Mouse (Mus musculus) stomach, embryonic 14.5 days (tissue): Measurements from ENCODE around the gene Tmem240. TPM values are rescaled to one million over a fixed set of nuclear protein-coding genes. Genes with fewer than 3 reads are reported as not detected.
"Not testable (repeated sequence)": the region's sequence is repeated elsewhere in the genome, so short reads cannot be mapped to it uniquely, and the experiment has no call there.

ENCODE experiments used
- ATAC-seq: fragments of 200-750 bp; cut with Nextera tagmentation; 2 replicates; pipeline ENCODE4 v1.8.0; 2017; ENCODE audit warnings: low read depth, moderate TSS enrichment; ENCODE audit not compliant: insufficient number of reproducible peaks, insufficient read depth, low FRiP score
- H3K27ac ChIP-seq: fragments of 300-500 bp; sonication (generic); 2 replicates; pipeline ENCODE4 v1.5.1; 2014; ENCODE audit warnings: mild to moderate bottlenecking, low read length, moderate library complexity, mixed read lengths
- H3K27me3 ChIP-seq: fragments of 300-500 bp; sonication (generic); 2 replicates; pipeline ENCODE4 v1.6.1; 2014; ENCODE audit warnings: low read length, control low read depth, mixed read lengths; ENCODE audit not compliant: control insufficient read depth, insufficient read depth
- H3K36me3 ChIP-seq: fragments of 300-500 bp; sonication (generic); 2 replicates; pipeline ENCODE4 v1.6.1; 2014; ENCODE audit warnings: mild to moderate bottlenecking, control low read depth, low read length, moderate library complexity, mixed read lengths; ENCODE audit not compliant: control insufficient read depth, insufficient read depth
- H3K4me1 ChIP-seq: fragments of 300-500 bp; sonication (generic); 2 replicates; pipeline ENCODE4 v1.6.1; 2014; ENCODE audit warnings: low read length, control low read depth, mixed read lengths; ENCODE audit not compliant: control insufficient read depth, insufficient read depth
- H3K4me2 ChIP-seq: fragments of 300-500 bp; sonication (generic); replicated peaks from 2 replicates; pipeline ENCODE4 v1.6.1; 2014; ENCODE audit warnings: low read depth, low read length, control low read depth
- H3K4me3 ChIP-seq: fragments of 300-500 bp; sonication (generic); 2 replicates; pipeline ENCODE4 v1.5.1; 2014; ENCODE audit warnings: low read depth, low read length, control low read depth
- H3K9ac ChIP-seq: fragments of 300-500 bp; sonication (generic); replicated peaks from 2 replicates; pipeline ENCODE4 v1.6.1; 2014; ENCODE audit warnings: low read depth, mild to moderate bottlenecking, control low read depth, low read length, moderate library complexity, mixed read lengths
- H3K9me3 ChIP-seq: fragments of 300-500 bp; sonication (generic); 2 replicates; pipeline ENCODE4 v1.6.1; 2016; ENCODE audit warnings: low read depth, low read length, control low read depth; ENCODE audit not compliant: control insufficient read depth
- WGBS: fragments of 180-500 bp; shearing (Covaris S2); extraction: QIAGEN DNeasy Blood & Tissue Kit; methylation state at CpG from one replicate; pipeline ENCODE4 v1.1.7; 2014; 5-methylcytosine and 5-hydroxymethylcytosine counted together
- microRNA-seq: library from miRNA; unstranded; fragments of <30 nt; microRNA quantifications from one replicate; pipeline ENCODE4, GENCODE M21; 2016
- polyA plus RNA-seq: library from polyadenylated mRNA; unstranded; fragments of >200 nt; fragmentation: Nextera tagmentation; extraction: Ambion mirVana; gene quantifications from 2 replicates; pipeline ENCODE4 v1.2.1, GENCODE M21; 2014

Tmem240 gene
- polyA plus RNA-seq, 1 experiment from 2014 or later: 0.56 TPM

GRCm38 (mm10) chr4:155788300-155788699 is 53.7 kb downstream of the Tmem240 start:
- Histone ChIP-seq H3K36me3 (no peaks in the 10 kb centered on the region), H3K4me1 (peaks cover 3% of the 10 kb centered on the region; the same call in 1 of the 2 replicates), H3K9me3 (no peaks in the 10 kb centered on the region), H3K4me3 (no peak overlapping the region), H3K27me3 (no peaks in the 10 kb centered on the region), H3K27ac (no peak overlapping the region), H3K9ac (no peak overlapping the region), H3K4me2 (no peak overlapping the region)
- ATAC-seq: no peak
- 76% methylated on average over 3 of the region's 3 CpGs for WGBS

- not testable (repeated sequence) for H3K9ac ChIP-seq
These were observed 54.2 kb downstream of the Tmem240 start for GRCm38 (mm10) chr4:155788833-155789232.

GRCm38 (mm10) chr4:155790021-155790489 is 55.5 kb downstream of the Tmem240 start, which contains the start of gene Ankrd65:
Ankrd65 (plus strand) TSS chr4:155790439.
- no peak for ATAC-seq

More at GRCm38 (mm10) chr4:155788833-155789232, 54.2 kb downstream of the Tmem240 start:
- not testable (repeated sequence) for H3K27me3 ChIP-seq, H3K4me3 ChIP-seq, H3K27ac ChIP-seq, H3K9me3 ChIP-seq, ATAC-seq, H3K4me2 ChIP-seq, H3K4me1 ChIP-seq, H3K36me3 ChIP-seq
- WGBS: 71% methylated on average over 4 of the region's 4 CpGs

More at GRCm38 (mm10) chr4:155790021-155790489, 55.5 kb downstream of the Tmem240 start, which contains the start of gene Ankrd65:
- Histone ChIP-seq H3K4me2 (no peak within 1 kb of the TSS), H3K4me3 (no peak within 1 kb of the TSS), H3K27ac (peak within 1 kb of the TSS; percentile 74; the same call in 1 of the 2 replicates), H3K27me3 (no peaks in the 10 kb centered on the region), H3K9ac (no peak within 1 kb of the TSS), H3K9me3 (no peaks in the 10 kb centered on the region), H3K36me3 (no peaks in the 10 kb centered on the region), H3K4me1 (no peaks in the 10 kb centered on the region)
- WGBS: 89% methylated on average over 3 of the region's 3 CpGs

Small RNA genes lying within 50 kb of the gene (microRNA-seq; reads per million reads assigned to microRNA genes)
- gene Gm27743: not detected

Other genes with a start within 250 kb of the Tmem240 start
- gene Gnb1, start 243.4 kb upstream of the Tmem240 start, polyA plus RNA-seq: 525 and 534 TPM in 2 replicates
- 78.4 and 83.8 TPM in 2 replicates for gene Nadk, start 172.4 kb upstream of the Tmem240 start, polyA plus RNA-seq
- 10.4 TPM in 2 replicates for gene Slc35e2, start 133.4 kb upstream of the Tmem240 start, polyA plus RNA-seq
- 57.0 and 57.3 TPM in 2 replicates for gene Cdk11b, start 109.9 kb upstream of the Tmem240 start, polyA plus RNA-seq
- gene Gm10563, start 89.4 kb upstream of the Tmem240 start, polyA plus RNA-seq: not detected in 2 replicates
- gene Mmp23, start 81.4 kb upstream of the Tmem240 start, polyA plus RNA-seq: 25.0 and 26.3 TPM in 2 replicates
- 18.9 and 21.9 TPM in 2 replicates for gene Mib2, start 65.6 kb upstream of the Tmem240 start, polyA plus RNA-seq
- 3.1 and 3.2 TPM in 2 replicates for gene Fndc10, start 40.5 kb upstream of the Tmem240 start, polyA plus RNA-seq
- 140 and 145 TPM in 2 replicates for gene Ssu72, start 30.0 kb upstream of the Tmem240 start, polyA plus RNA-seq
- 89.1 and 90.9 TPM in 2 replicates for gene Atad3a, start 26.3 kb downstream of the Tmem240 start, polyA plus RNA-seq
- gene Vwa1, start 39.9 kb downstream of the Tmem240 start, polyA plus RNA-seq: 26.8 and 28.4 TPM in 2 replicates
- 0.54 and 0.81 TPM in 2 replicates for gene Tmem88b, start 51.1 kb downstream of the Tmem240 start, polyA plus RNA-seq
- 0.38 and 0.46 TPM in 2 replicates for gene Ankrd65, start 55.6 kb downstream of the Tmem240 start, polyA plus RNA-seq
- gene Mrpl20, start 68.1 kb downstream of the Tmem240 start, polyA plus RNA-seq: 209 and 211 TPM in 2 replicates
- gene Ccnl2, start 77.7 kb downstream of the Tmem240 start, polyA plus RNA-seq: 193 and 209 TPM in 2 replicates
- 125 and 132 TPM in 2 replicates for gene Aurkaip1, start 96.5 kb downstream of the Tmem240 start, polyA plus RNA-seq
- gene Mxra8, start 104.9 kb downstream of the Tmem240 start, polyA plus RNA-seq: 91.5 and 96.7 TPM in 2 replicates
- 6.3 and 6.6 TPM in 2 replicates for gene Dvl1, start 112.6 kb downstream of the Tmem240 start, polyA plus RNA-seq
- 0.32 and 0.35 TPM in 2 replicates for gene Tas1r3, start 128.6 kb downstream of the Tmem240 start, polyA plus RNA-seq
- 16.9 and 17.3 TPM in 2 replicates for gene Cptp, start 134.6 kb downstream of the Tmem240 start, polyA plus RNA-seq
- gene Ints11, start 134.7 kb downstream of the Tmem240 start, polyA plus RNA-seq: 67.7 and 70.1 TPM in 2 replicates
- gene Pusl1, start 157.0 kb downstream of the Tmem240 start, polyA plus RNA-seq: 45.7 and 50.5 TPM in 2 replicates
- 16.0 and 19.4 TPM in 2 replicates for gene Acap3, start 157.0 kb downstream of the Tmem240 start, polyA plus RNA-seq
- gene Ube2j2, start 209.0 kb downstream of the Tmem240 start, polyA plus RNA-seq: 107 TPM in 2 replicates
- 38.6 and 40.5 TPM in 2 replicates for gene C1qtnf12, start 227.5 kb downstream of the Tmem240 start, polyA plus RNA-seq